Mouse (Mus musculus) CD8-positive naive resting alpha-beta T cell, adult 2 months (primary cell): ENCODE measurements around the gene Slc12a6.
A peak's percentile ranks its signal among the peaks of the same experiment; 100 is the strongest.

Source experiments
- DNase-seq, 2 experiments: peaks; one replicate each; pipeline ENCODE4 v3.0.0; 2022; ENCODE audit warnings: low read depth in 2 of 2, low spot score in 2 of 2

The Slc12a6 gene

GRCm38 (mm10) chr2:112265448-112266241, at the start of gene Slc12a6:
Gene Slc12a6 (plus strand): TSS chr2:112265825.
- peak; percentile 84 to 85 for DNase-seq

DNA sequence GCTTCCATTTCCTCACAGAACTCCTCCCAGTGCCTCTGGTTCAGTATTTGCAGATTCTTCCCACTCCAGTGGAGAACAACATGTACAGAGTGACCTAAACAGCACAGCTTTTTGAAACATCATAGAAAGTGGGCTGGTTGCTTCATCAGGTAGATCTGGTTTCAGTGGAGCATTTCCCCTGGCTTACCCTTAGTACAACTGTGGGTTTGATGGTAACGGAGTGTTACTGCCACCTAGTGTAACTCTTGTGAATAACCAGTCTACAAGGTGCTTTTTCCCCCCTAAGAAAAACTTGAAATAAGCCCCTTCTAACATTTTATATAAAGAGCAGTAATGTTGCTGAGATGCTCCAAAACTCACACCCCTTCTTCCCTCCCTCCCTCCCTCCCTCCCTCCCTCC, 49.6 kb upstream of the Slc12a6 start:
- peak; percentile 2 to 30 for DNase-seq

DNA sequence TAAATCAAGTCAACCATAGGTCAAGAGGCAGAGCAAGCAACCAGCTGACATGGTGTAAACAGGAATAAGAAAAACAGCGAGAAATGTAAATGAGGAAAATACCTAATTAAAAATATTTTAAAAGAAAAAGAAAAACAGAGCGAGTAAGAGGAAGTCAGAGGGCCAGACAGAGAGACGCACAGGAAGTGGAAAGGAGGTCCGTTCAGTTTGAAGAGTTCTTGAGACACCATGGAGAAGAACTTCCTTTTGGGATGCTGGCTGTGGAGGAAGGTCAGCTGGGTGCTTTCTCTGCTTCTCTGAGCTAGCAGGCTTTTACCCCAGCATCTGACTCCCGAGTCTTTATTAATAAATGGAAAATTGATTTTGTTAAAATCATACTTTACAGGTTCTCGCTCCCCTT, 48.0 kb upstream of the Slc12a6 start:
- no peak for DNase-seq

DNA sequence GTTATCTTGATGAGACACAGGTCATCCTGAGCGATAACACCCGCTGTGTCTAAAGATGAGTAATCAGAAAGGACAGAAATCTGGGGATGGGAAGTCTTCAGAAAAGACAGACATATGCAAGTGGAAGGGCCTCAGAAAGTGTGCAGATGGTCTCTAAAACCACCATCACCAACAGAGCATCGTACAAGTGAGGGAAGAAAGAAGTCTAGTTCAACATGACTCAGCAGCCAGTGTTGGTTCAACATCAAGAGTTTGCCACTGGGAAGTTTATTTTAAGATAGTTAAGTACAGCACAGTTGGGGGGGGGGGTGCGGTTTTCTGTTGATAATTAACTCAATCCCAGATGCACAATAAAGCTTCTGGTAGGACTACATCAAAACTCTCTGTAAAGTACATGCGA, 44.7 kb upstream of the Slc12a6 start:
- DNase-seq, result no peak

DNA sequence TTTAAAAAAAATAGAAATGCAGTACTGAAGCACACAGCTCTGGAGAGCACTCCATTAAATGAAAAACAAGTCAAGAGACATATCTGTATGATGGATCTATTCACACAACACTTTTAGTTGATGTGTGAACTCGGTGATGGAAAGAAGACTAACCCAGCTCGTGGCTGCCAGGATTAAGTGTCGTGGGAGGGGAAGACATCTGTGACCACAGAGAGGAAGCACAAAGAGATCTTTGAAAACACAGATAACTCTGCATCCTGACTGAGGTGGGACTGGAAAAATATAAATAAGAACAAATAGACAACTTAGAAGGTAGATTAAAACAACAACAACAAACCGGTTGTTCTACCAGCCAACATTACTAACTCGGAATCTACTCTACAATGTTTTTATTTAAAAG, 43.0 kb upstream of the Slc12a6 start:
- DNase-seq, result no peak

- DNase-seq, result no peak
These were observed 41.3 kb upstream of the Slc12a6 start for GRCm38 (mm10) chr2:112224356-112224755.

DNA sequence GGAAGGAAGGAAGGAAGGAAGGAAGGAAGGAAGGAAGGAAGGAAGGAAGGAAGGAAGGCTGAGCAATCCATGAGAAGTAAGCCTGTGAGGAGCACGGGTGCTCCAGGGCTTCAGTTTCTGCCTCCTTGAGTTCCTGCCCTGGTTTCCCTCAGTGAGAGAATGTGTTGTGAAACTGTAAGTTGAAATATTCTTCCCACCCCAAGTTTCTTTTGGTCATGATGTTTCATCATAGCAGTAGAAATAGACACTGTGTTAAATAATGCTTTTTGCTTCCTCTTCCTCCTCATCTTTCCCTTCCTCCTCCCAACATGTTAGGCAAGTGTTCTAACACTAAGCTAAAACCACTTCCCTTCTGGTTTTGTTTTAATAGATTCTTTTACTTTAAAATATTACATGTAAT, 33.0 kb upstream of the Slc12a6 start:
- DNase-seq, result no peak

- DNase-seq, result no peak
These were observed 29.0 kb upstream of the Slc12a6 start for GRCm38 (mm10) chr2:112236620-112237019.

GRCm38 (mm10) chr2:112238006-112238405, 27.6 kb upstream of the Slc12a6 start:
- no peak for DNase-seq

DNA sequence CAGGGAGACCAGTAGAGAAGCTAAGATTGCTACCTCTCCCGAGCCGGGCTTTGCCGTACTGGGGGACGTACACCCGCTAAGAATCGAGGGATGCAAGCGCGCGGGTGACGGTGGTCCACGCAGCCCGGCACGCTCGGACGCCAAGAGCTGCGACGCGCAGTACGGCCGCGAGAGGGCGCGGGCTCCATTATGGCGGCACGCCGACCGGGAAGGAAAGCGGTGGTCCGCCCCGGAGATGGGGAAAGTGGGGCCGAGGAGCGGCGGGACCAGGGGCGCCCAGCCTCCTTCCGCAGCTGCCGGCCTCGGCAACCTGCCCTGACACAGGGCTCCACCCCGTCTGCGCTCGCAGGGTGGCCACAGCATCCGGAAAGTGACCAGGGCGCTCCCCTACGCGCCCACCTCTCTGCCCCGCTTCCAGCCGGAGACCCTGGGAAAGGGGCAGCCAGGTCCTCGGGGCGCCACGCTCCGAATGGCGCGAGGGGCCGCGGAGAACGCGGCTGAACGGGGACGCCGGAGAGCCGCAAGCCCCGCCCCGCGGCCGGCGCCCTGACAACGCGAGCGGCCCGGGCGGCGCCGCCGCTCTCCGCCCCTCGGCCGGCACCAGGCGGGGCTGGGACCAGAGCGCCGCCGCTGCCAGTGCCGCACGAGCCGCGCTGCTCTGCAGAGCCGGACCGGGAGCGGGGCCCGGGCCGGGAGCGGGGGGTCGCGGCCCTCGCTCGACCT, 26.3 kb upstream of the Slc12a6 start, which contains the start of gene Lpcat4:
Lpcat4 (plus strand) TSS at position 257 of the 723 bp plus-strand sequence.
- DNase-seq, result peak; percentile 79 to 85

GRCm38 (mm10) chr2:112239935-112240721, 25.5 kb upstream of the Slc12a6 start:
- DNase-seq, result peak in 1 of 2 experiments; percentile 31

- DNase-seq, result no peak
These were observed 23.8 kb upstream of the Slc12a6 start for GRCm38 (mm10) chr2:112241787-112242186.

GRCm38 (mm10) chr2:112245307-112245706, 20.3 kb upstream of the Slc12a6 start:
- no peak for DNase-seq

DNA sequence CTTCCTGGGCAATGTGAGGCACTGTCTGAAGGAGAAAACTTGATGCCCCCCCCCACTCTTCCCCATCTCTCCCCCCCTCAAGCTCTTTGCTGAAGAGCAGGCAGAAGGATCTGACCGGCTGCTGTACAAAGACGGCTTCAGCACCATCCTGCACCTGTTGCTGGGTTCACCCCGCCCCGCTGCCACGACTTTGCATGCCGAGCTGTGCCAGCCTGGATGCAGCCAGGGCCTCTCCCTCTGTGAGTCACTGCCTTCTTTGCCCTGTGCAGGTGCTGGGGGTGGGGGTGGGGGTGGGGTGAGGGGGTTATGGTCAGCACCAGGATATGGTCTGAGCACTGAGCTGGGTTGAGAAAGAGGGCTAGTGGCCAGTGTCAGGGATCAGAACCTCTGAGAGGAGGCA, 19.4 kb upstream of the Slc12a6 start:
- no peak for DNase-seq

DNA sequence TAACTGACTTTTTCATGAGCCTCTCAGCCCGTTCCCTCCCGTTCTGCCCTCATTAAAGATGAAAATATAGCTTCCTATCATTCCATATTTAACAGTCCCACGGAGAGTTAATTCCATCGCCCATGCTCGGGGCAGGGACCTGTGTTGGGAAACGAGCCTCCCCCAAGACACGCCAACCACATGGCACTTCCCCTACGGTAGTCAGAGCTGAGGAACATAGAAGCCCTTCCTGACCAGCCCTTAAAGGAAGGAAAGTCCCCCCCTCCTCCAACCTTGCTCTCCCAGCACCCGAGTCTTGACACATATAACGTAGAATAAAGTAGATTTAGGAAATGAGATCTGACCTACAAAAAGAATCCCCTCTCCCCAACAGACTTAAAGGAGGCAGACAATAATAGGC, 18.3 kb upstream of the Slc12a6 start:
- DNase-seq, result no peak

- DNase-seq, result no peak
These were observed 15.7 kb upstream of the Slc12a6 start for GRCm38 (mm10) chr2:112249780-112250453.

DNA sequence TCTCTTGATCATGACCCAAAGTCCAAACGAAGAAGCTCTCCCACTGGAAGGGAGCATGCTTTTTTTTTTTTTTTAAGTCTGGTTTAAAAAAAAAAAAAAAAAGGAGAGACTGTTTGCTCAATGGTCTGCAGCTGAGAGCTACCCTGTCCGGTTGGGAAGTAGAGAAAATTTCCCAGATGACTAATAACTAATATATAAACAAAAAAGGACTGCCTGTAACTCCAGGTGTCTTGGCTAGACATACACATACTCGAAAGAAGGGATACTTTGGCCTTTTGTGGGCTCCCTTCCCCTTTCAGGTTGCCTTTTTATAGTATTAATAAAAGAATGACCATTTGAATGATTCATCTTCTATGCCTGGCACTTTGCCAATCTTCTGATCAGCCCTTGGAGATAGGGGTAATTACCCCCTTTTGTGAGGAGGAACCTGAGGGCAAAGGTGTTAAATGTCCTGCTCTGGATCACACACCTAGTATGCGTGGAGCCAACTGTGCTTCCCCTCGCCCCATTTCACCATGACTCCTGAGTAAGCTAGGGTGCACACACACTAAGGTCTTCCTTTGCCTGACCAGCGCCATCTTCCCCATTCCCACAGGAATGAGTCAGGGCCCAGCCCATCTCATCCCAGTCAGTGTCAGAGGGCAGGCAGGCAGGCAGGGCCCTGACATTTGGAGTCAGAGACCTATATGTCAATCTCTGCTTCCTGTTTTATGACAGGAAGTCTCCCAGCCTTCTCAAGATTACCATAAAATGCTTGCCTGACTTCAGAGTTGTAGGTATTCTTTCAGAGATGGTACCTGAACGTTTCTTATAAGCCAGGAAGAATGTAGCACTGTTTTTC, 10.7 kb upstream of the Slc12a6 start:
- DNase-seq, result no peak

GRCm38 (mm10) chr2:112259241-112259962, 6.2 kb upstream of the Slc12a6 start, which contains the start of gene Nutm1:
Gene Nutm1 (minus strand): TSS chr2:112259291.
- no peak for DNase-seq
